Mouse (Mus musculus) heart, postnatal 25 days (tissue): ENCODE measurements around the gene AC140267.1. TPM values are rescaled to one million over a fixed set of nuclear protein-coding genes. Genes with fewer than 3 reads are reported as not detected.

Source experiments
- DNase-seq: peaks from one replicate; pipeline ENCODE4 v3.0.0; 2022; ENCODE audit warnings: low spot score
- intact Hi-C: fragments of 180-260 bp; cut with DNase I; formaldehyde crosslinking; loops from one replicate; pipeline ENCODE4 v1.15.1; 2025
- total RNA-seq, 2 experiments: library from RNA; stranded (reverse); gene quantifications; 2 replicates each; pipeline ENCODE4 v1.2.3; 2021

AC140267.1 gene
- 10 to 100 TPM; 16.1 to 21.0 TPM for total RNA-seq

DNA sequence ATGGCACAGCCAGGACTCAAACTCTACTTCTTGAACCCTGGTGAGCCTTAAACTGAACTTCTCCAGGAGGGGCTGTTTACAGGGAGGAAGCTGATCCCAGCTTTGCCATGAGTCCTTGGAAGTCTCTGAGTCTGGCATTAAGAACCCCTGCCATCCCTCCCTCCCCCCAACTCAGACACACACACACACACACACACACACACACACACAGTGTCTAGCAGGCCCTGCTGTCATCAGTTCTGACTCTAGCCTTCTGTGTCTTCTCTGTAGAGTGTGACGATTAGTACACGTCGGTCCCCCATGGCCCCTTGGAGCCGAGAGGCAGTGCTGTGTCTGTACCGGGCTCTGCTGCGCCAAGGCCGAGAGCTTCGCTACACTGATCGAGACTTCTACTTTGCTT is at the start of gene AC140267.1:
Gene AC140267.1, plus strand, starts transcription at position 301 of the 400 bp plus-strand sequence.
- intact Hi-C loops: loop anchor here (1.0 kb wide), 1 partner anchor 19 kb away; no protein-coding TSS in a partner anchor
- no peak for DNase-seq

DNA sequence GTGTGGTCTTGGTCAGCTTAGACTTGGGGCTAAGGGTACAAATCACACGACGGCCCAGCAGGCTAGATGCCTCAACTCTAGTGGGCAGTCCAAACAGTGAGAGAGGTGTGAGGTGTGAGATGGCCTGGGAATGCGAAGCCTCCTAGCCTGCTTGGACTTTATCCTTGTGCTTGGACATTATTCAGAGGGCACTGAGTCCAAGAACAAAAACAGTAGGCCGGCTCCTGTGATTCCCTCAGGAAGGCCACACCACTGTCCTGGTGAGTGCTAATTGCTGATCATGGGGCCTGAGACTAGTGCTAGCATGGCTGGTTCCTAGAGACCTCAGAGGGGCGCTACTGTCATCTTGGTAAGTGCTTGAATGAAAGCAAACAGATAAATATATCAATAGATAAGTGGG is 46.7 kb upstream of the AC140267.1 start:
- DNase-seq: no peak
- intact Hi-C loops: no loop called here

DNA sequence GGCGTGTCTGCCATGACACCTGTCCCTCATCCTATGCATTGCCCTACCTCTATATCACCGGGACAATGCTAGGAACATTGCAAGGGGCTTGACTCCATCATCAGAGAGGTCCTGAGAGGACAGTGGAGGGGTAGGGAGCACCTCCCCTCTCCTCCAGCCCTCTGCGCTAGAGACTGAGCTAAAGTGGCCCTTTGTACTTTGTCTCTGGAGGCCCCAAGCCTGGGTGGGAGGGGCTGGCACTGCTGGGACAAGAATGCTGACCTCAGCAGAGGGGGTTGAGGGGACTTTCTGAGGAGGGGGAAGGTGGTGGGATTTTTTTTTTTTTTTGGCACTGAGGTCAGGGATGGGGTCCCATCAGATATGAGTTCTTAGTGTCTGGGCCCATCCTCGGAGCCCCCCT is 45.6 kb upstream of the AC140267.1 start:
- no peak for DNase-seq
- intact Hi-C loops: no loop called here

DNA sequence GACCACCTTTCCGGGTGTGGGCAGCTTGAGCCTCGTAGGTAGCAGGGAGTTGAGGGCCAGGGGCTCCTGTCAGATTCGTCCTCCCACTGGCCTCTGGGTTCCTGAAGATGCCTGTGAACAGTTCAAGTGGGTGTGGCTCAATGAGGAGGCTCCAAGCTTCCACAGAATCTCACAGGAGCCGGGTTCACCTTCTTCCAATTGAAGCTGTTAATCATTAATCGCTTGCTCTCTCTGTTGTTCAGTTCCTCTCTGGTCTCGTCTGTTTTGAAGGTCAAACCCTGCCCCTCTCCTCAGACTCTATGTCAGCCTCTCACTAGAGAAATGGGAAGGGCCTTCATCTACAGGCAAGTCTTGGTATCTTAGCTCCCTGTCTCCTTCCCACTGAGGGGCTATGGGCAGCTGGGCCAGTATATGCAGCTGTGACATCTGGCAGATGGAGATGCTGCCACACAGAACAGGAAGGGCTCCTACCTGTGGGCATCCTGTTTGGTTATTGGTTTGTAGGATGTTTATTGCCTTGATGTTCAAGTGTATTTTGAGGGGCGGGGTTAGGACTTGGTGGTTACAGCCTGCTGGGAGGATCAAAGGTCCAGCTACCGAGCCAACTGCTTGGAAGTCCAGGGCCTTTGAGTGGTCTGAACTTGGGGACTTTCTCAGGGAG is 43.9 kb upstream of the AC140267.1 start:
- DNase-seq: no peak
- intact Hi-C loops: no loop called here

DNA sequence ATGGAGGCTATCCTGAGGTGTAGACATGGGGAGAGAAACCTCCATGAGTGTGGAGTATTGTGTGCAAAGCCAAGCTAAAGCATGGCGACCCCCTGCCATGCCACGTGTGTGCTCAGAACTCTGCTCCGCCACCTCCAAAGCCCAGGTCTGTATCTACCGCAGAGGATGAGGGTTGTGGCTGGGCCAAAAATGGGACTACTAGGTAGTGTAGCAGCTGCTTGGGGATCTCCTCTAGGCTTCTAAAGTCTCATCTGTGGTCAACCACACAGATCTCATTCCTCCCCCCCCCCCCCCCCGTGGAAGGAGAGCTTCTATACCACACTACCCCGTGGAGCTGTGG is 43.4 kb upstream of the AC140267.1 start:
- intact Hi-C loops: no loop called here
- no peak for DNase-seq

DNA sequence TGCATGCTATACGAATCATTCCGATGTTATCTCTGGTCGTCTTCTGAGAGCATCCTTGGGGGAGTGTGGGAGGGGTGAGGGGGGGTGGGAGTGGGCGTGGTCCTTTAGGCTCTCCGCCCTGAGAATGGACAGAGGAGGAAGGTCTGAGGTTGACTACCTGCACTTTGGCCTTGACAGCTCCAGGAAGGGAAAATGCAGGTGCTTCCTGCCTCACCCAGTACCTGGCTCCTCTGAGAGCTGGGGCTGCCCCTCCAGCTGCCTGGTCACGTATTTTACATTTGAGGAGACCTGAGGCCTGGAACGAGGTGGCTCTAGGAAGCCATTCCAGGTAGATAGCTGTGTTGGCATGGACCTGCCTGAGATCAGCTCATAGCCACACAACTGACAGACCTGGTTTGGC is 42.8 kb upstream of the AC140267.1 start:
- intact Hi-C loops: no loop called here
- DNase-seq: no peak

DNA sequence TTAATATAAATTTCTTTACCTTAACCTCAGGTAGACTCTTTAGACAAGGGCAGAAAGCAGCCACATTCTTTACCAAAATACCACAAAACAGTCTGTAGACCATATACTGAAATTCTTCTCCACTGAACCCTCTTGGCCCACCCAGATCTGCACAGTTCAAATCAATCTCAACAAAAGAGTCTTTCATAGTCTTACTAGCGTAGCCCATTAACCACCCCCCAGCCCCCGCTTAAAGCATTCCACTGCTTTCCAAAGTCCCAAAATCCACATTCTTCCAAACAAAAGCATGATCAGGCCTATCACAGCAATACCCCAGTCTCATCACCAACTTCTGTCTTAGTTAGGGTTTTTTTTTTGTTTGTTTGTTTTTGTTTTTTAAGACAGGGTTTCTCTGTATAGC is 36.1 kb upstream of the AC140267.1 start:
- intact Hi-C loops: no loop called here
- no peak for DNase-seq

DNA sequence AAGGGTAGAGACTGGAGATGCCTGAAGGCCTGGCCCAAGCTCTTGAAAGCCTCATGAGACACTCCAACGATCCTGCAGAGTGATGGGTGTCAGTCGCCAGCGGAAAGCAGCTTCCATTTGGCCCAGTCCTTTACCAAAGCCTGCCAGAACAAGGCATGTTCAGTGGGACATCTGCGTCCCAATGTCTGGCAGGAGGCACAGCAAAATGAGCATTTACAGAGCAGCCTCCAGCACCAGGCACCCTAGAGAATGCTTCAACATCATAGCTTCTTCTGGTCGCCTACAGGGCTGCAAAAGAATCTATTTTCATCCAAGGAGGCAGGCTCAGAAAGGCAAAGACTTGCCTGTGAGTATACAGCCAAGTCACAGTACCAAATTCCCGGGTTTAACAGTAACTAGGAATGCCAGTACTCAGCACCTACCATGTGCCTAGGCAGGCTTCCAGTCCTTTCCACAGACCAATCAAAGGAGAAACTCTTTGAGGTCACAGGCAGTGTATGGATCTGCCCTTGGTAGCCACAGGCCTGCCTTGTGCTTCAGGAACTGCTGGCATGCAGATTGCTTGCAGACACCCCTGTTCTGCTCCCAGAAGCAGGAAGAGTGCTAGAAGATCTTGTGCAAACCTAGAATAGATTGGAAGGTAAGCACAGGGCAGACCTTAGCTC is 33.4 kb upstream of the AC140267.1 start:
- no peak for DNase-seq
- intact Hi-C loops: no loop called here

DNA sequence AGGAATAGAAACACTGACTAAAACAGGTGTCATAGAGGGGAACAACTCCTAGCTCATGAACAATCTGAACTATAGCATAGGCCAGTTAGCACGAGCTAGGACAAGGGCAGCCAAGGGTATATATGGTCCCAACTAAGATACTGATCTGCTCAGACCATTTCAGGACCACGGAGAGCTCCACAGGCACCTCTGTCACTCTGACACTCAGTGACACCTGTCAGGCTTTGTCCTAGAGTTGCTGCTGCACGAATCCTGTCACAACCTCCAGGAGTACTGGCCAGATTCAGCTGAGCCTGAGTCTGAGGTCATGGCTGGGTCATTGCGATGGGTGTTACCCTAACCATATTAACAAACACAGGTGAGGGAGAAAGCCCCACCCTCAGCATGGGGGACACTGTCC is 32.2 kb upstream of the AC140267.1 start:
- intact Hi-C loops: no loop called here
- DNase-seq: no peak

DNA sequence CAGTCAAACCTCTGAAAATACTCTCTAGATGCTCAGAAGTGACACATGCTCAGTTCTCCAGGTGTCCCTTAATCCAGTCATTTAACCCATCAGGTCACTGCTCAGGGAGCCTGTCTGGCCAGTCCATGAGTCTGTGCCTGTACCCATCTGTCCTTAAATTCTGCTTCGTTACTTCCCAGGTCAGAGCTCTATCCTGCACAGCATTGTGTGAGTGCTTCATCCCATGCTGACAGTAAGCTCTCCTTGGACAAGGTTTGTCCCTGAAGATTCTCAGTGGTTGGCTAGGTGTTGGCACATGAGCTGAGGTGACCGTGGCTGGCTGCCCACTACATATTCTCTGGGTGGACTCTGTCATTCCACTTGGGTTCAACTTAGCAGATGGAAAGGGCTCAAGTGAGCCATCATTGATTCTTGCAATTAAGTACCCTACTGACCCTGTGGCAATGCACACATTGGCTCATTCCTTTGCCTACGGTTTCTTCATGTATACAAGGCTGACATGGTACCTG is 29.5 kb upstream of the AC140267.1 start:
- intact Hi-C loops: no loop called here
- no peak for DNase-seq

DNA sequence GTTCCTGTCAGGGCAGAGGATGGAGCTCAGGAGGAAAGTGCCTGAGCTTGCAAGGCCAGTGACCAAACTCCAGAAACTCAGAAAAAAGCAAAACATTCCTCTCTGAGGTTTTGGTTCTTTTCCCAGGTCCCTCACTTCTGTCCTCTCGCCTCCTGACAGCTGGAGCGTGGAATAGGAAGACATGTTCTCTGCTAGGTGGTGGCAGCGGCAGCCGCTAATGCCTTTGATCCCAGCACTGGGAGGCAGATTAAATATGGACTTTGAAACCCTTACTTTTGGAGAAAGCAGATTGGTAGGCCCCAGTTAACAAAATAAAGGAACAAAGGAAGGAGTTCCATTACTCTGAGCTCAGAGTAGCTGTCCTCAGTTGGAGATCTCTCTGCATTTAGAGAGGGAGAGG is 27.2 kb upstream of the AC140267.1 start:
- intact Hi-C loops: no loop called here
- no peak for DNase-seq

DNA sequence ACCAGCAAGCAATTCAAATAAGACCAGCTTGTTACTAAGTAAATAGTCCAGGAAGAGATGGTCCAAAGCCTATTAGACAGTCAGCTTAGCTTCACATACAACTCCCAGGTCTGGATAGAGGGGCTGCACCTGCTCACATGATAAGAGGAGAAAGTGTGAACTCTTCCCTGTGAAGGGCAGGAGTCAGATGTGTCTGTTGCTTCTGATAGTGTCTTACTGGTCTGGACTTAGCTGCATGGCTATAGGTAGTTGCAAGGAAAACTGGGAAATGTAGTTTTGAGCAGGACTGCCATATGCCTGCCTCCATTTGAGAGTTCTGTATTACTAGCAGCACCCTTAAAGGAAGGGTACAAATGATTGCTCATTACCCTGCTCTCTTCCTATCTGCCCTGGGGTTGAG is 21.9 kb upstream of the AC140267.1 start:
- no peak for DNase-seq
- intact Hi-C loops: no loop called here

DNA sequence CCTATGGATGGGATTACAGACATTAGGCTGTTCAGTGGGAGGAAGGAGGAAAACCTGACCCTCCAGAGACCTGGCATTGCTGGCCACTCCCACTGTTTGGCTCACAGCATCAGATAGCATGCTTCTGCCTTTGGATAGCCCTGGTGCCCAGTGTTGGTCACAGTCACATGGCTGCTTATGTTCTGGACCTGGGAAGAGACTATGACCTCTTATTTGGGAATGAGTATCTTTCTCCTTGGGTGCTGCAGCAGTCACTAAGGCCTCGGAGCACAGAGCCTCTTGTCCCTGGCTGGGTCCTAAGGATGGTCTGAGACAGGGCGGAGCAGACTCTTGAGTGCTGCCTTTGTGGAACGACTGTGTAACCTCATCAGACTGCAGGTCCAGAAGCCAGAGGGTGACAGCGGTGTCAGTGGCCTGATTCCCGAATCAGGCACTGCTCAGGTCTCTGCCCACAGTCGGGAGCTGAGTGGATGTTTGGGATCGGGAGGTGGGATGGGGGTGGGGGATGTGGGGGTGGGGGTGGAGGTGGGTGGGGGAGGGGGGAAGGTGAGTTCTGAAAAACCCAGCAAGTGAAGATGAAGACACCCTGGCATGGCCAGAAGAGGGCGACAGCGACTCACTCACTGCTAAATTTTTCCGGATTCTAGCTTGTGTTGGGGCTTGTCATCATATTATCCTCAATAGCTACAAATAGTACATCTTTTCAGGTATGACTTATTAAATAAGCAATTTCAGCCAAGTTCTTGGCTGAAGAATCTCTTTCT is 19.7 kb upstream of the AC140267.1 start:
- intact Hi-C loops: no loop called here

DNA sequence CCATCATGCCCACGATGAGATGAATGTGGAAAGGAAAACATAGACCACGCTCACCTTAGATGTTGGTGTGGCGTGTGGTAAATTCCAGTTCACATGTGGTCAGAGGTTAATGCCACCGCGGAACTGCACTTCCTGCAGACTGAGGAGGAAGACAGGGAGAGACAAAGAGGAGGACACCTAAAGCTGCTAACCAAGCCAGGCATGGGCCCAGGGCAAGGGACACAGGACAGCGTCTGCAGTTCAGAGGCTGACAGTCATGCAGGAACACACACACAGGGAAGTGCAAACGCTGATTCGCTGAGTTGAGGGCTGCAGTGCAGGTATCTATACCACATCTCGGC is 19.2 kb upstream of the AC140267.1 start:
- intact Hi-C loops: no loop called here
- no peak for DNase-seq

More for the DNA sequence above, 19.7 kb upstream of the AC140267.1 start:
- no peak for DNase-seq

DNA sequence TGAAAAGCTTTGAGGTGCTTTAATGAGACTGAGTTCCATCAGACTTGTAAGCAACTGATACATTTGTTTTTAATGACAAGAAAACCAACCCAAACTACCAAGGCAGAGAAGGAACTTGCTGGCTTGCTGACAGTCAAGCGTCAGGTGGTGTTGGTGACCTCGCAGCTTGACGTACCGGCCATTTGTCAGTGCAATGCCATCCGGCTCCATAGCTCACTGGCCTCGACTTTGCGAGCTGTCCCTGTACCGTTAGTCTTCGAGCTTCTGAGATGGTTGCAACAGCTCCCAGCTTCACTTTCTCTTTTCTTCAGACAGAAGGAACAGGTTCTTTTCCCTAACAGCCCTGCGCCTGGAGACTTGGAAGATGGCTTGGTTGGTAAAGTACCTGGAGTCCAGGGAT is 18.2 kb upstream of the AC140267.1 start:
- DNase-seq: no peak
- intact Hi-C loops: no loop called here

DNA sequence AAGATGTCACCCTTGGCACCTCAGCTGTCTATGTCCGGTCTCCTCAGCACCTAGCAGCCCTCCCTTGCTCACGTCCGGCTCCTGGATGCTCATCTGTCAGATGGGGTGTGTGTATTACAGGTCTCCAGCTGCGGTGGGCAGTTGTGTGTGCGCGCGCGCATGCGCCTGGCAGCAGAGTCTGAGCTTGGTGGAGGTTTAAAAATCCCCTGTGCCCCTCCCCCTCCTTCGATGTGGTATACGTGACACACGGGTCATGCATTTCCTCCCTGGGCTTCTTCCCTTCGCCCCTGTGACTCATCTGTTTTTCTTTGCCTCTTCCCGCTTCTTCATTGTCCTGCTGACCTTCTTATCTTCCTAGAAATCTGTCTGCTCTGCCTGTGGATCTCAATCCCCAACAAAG is 16.4 kb upstream of the AC140267.1 start:
- DNase-seq: no peak

DNA sequence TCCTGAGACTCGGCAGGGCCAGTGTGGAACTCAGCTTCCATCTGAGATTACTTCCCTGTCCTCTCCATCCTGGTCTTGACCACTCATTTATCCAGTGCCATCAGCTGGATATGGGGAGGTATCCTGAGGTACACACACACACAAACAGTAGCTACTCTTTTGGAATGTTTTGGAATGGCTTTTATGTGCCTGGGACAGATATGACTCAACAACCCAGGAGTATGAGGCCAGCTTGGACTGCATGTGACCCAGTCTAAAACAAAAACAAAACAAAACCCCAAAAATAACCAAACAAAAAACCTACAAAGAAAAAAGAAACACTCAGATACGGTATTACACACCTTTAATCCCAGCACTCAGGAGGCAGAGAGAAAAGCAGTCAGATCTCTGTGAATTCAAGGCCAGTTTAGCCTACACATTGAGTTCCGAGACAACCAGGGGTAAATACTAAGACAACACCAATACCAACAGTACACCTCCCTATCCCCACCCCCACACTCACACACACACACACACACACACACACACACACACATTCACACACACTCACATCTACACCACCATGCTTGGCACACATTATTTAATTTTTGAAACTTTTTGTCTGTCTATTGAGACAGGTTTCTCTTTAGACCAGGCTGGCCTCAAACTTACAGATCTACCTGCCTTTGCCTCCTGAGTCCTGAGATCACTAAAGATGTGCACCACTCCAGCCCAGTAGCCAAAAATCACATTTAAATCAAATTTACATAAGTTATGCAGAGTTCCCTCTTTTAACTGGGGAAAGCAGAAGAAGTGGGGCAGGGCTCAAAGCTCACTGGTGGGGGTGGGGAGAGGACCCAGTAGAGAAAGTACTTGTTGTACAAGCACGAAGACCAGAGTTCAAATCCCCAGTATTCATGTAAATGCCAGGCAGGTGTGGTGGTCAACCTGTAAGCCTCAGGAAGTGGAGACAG is 15.7 kb upstream of the AC140267.1 start:
- intact Hi-C loops: loop anchor here (5.0 to 10.0 kb wide), 2 partner anchors 128 to 275 kb away; partner anchors contain the start of genes Rpl3 and Syngr1

More for the DNA sequence above, 16.4 kb upstream of the AC140267.1 start:
- intact Hi-C loops: no loop called here

DNA sequence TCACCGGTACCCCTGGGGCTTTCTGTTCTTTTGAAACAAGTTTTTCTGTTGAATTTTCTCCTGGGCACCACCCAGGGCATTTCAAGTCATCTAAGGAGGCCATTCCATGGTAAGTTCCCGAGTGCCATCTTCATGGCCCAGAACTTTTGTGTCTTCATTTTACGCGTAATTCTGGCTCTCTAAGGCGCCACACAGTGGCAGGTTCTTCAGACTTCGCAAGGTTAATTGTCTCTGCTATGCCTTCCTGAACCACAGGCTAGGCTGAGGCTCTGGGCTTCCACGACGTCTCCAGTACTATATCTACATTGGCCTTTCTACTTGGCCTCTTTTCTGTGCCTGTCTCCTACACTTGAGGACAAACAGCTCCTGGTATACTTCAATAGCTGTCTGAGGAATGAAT is 14.6 kb upstream of the AC140267.1 start:
- DNase-seq: no peak
- intact Hi-C loops: loop anchor here (5.0 to 10.0 kb wide), 2 partner anchors 129 to 276 kb away; partner anchors contain the start of genes Rpl3 and Syngr1

More for the DNA sequence above, 15.7 kb upstream of the AC140267.1 start:
- no peak for DNase-seq

DNA sequence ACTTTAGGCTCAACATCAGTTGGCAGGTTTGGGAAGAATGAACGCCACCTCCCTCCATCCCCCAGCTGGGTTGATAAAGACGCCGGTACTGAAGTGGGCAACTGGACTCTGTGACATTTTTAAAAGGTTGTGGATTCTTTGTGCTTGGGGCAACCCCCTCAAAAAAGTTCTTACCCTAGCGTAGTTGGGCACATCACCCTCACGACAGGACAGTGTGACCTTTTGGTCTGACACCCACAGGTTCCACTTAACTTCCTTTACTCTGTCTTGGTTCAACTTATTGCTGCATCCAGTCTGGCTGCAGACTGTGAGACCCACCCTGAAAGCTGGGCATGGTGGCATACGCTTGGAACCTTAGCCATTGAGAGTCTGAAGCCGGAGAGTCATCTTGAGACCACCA is 11.9 kb upstream of the AC140267.1 start:
- intact Hi-C loops: loop anchor here (5.0 to 10.0 kb wide), 2 partner anchors 131 to 279 kb away; partner anchors contain the start of genes Rpl3 and Syngr1
- no peak for DNase-seq

DNA sequence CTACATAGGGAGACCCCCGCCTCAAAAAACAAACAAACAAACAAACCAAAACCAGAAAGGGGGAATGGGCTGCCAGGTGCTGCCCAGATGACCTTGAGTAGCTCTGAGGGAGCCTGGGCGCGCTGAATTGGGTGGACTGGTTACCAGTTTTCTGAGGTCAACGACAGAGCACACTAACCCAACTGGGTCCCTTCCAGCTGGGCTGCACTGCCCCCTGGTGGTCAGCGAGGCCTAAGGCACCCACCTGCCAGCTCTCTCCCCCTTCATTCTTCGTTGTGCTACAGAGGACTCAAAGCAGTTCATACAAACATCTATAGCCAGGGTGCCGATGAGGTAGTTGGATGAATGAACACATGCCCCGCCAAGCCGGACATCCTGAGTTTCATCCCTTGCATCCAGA is 10.4 kb upstream of the AC140267.1 start:
- no peak for DNase-seq
- intact Hi-C loops: loop anchor here (5.0 to 10.0 kb wide), 3 partner anchors 37 to 280 kb away; partner anchors contain the start of genes Rps19bp1 and Tab1
